Mouse (Mus musculus): ENCODE measurements around the gene Gm13272.
"Not testable (repeated sequence)": the region's sequence is repeated elsewhere in the genome, so short reads cannot be mapped to it uniquely, and the experiment has no call there.

GRCm38 (mm10) chr4:88763384-88764018, 16.1 kb upstream of the Gm13272 start:
- TF ChIP-seq POLR2A (IDR thresholded peaks at IDR 0.05; ENCODE audit: insufficient read length, low read depth); MYOG (IDR thresholded peaks at IDR 0.05; ENCODE audit: control insufficient read depth in 1 of 3, insufficient read depth in 1 of 3, insufficient read length in 2 of 3, low read depth in 2 of 3); E2F4 (IDR thresholded peaks at IDR 0.05; ENCODE audit: insufficient read depth); MAX (IDR thresholded peaks at IDR 0.05; ENCODE audit: low read depth); MYOD1 (IDR thresholded peaks at IDR 0.05; ENCODE audit: control insufficient read depth in 1 of 3, insufficient read length in 2 of 3, low read depth in 2 of 3); TCF12 (IDR thresholded peaks at IDR 0.05; ENCODE audit: insufficient read depth, poor library complexity, severe bottlenecking); TCF3 (IDR thresholded peaks at IDR 0.05; ENCODE audit: insufficient read length, low read depth); USF1 (IDR thresholded peaks at IDR 0.05; ENCODE audit: low read depth); CEBPB (IDR thresholded peaks at IDR 0.05; ENCODE audit: insufficient read depth, poor library complexity, severe bottlenecking): not testable (repeated sequence)

All from myocyte (in vitro differentiated cells).